Mouse (Mus musculus): ENCODE results near the gene Lrrc8a. TPM values are rescaled to one million over a fixed set of nuclear protein-coding genes. Genes with fewer than 3 reads are reported as not detected.

Gene Lrrc8a
- total RNA-seq, 2 experiments from 2014 or later, result 18.5 to 19.8 TPM

GRCm38 (mm10) chr2:30285416-30286181, 48.1 kb downstream of the Lrrc8a start:
- no peak for DNase-seq
- intact Hi-C loops (cut with DNase I), result no loop called here

- intact Hi-C loops (cut with DNase I), result no loop called here
Measured at GRCm38 (mm10) chr2:30286192-30287026, 48.9 kb downstream of the Lrrc8a start, which contains the start of the genes Dolk and Nup188. TSS of gene Dolk (minus strand) at chr2:30286334. TSS of gene Nup188 (plus strand) at chr2:30286397.

GRCm38 (mm10) chr2:30287027-30287373, 49.5 kb downstream of the Lrrc8a start:
- intact Hi-C loops (cut with DNase I), result no loop called here

More at GRCm38 (mm10) chr2:30286192-30287026, 48.9 kb downstream of the Lrrc8a start, which contains the start of the genes Dolk and Nup188:
- DNase-seq, result peak; percentile 94 to 96

GRCm38 (mm10) chr2:30299525-30299924, 62.0 kb downstream of the Lrrc8a start:
- intact Hi-C loops (cut with DNase I), result no loop called here
- no peak for DNase-seq

More at GRCm38 (mm10) chr2:30287027-30287373, 49.5 kb downstream of the Lrrc8a start:
- no peak for DNase-seq

- intact Hi-C loops (cut with DNase I), result no loop called here
- DNase-seq, result no peak
Measured at GRCm38 (mm10) chr2:30299966-30300365, 62.5 kb downstream of the Lrrc8a start.

GRCm38 (mm10) chr2:30306087-30306486, 68.6 kb downstream of the Lrrc8a start:
- intact Hi-C loops (cut with DNase I), result no loop called here
- no peak for DNase-seq

GRCm38 (mm10) chr2:30309351-30309750, 71.8 kb downstream of the Lrrc8a start:
- intact Hi-C loops (cut with DNase I), result no loop called here
- DNase-seq, result no peak

- DNase-seq, result no peak
- intact Hi-C loops (cut with DNase I), result no loop called here
Measured at GRCm38 (mm10) chr2:30311481-30311880, 74.0 kb downstream of the Lrrc8a start.

Other genes with a start within 250 kb of the Lrrc8a start
- gene Wdr34, start 188.8 kb upstream of the Lrrc8a start, total RNA-seq (2021), result 1 to 10 TPM; 3.9 to 4.1 TPM
- gene Set, start 180.3 kb upstream of the Lrrc8a start, total RNA-seq (2021), result 10 to 100 TPM; 81.3 to 93.3 TPM
- gene Pkn3, start 160.0 kb upstream of the Lrrc8a start, total RNA-seq (2021), result 1 to 10 TPM; 2.8 to 5.1 TPM
- gene Zdhhc12, start 144.1 kb upstream of the Lrrc8a start, total RNA-seq (2021), result 1 to 10 TPM; 2.6 to 3.0 TPM
- gene Zer1, start 113.1 kb upstream of the Lrrc8a start, total RNA-seq (2021), result 10 to 100 TPM; 19.9 to 21.7 TPM
- 10 to 100 TPM; 11.4 to 12.2 TPM for gene Tbc1d13, start 104.0 kb upstream of the Lrrc8a start, total RNA-seq (2021)
- 10 to 100 TPM; 51.4 to 54.6 TPM for gene Endog, start 66.2 kb upstream of the Lrrc8a start, total RNA-seq (2021)
- 1 to 10 TPM; 4.5 to 4.8 TPM for gene Spout1, start 59.3 kb upstream of the Lrrc8a start, total RNA-seq (2021)
- gene Kyat1, start 31.9 kb upstream of the Lrrc8a start, total RNA-seq (2021), result 10 to 100 TPM; 26.8 to 29.5 TPM
- gene Gm28035, start 2.9 kb downstream of the Lrrc8a start, total RNA-seq (2021), result 1 to 10 TPM in 1 of 2 experiments, under 1 TPM in 1; 0.99 to 2.0 TPM
- 10 to 100 TPM; 18.6 to 20.1 TPM for gene Phyhd1, start 28.5 kb downstream of the Lrrc8a start, total RNA-seq (2021)
- gene Gm28038, start 43.3 kb downstream of the Lrrc8a start, total RNA-seq (2021), result not detected
- 10 to 100 TPM; 20.9 to 21.2 TPM for gene Dolk, start 48.6 kb downstream of the Lrrc8a start, total RNA-seq (2021)
- 1 to 10 TPM; 6.9 to 9.1 TPM for gene Nup188, start 48.7 kb downstream of the Lrrc8a start, total RNA-seq (2021)
- 10 to 100 TPM; 16.3 to 17.6 TPM for gene Sh3glb2, start 121.6 kb downstream of the Lrrc8a start, total RNA-seq (2021)
- gene Miga2, start 126.5 kb downstream of the Lrrc8a start, total RNA-seq (2021), result 10 to 100 TPM; 15.5 to 19.6 TPM
- 1 to 10 TPM; 5.5 to 6.7 TPM for gene Dolpp1, start 154.5 kb downstream of the Lrrc8a start, total RNA-seq (2021)
- gene Crat, start 178.1 kb downstream of the Lrrc8a start, total RNA-seq (2021), result 100 to 1,000 TPM; 356 to 381 TPM
- gene Ptpa, start 178.3 kb downstream of the Lrrc8a start, total RNA-seq (2021), result 10 to 100 TPM; 55.1 to 58.9 TPM
- gene Ier5l, start 236.5 kb downstream of the Lrrc8a start, total RNA-seq (2021), result 1 to 10 TPM; 1.7 TPM

Data from gastrocnemius, postnatal 36 days (tissue).